Mouse (Mus musculus) ES-E14 (cell line): ENCODE results near the gene Rbl1. TPM values are rescaled to one million over a fixed set of nuclear protein-coding genes. Genes with fewer than 3 reads are reported as not detected.

Source experiments
- DNase-seq: peaks from one replicate; pipeline ENCODE4 v3.0.0-alpha.2; 2013; ENCODE audit warnings: low read depth, low spot score
- H3K27ac ChIP-seq: 2 replicates; pipeline ENCODE4 v1.5.1; 2012; ENCODE audit warnings: low read depth, mild to moderate bottlenecking, low read length, moderate library complexity, mixed read lengths; ENCODE audit not compliant: poor library complexity, insufficient read depth, severe bottlenecking
- H3K36me3 ChIP-seq: 2 replicates; pipeline ENCODE4 v1.6.1; 2012; ENCODE audit warnings: mild to moderate bottlenecking, low read length, moderate library complexity, mixed read lengths; ENCODE audit not compliant: control insufficient read depth, poor library complexity, insufficient read depth, severe bottlenecking
- H3K4me1 ChIP-seq, 2 experiments: fragments of 150-350 bp in 1 of 2; sonication (generic) in 1 of 2; 2 replicates each; pipeline ENCODE4 v1.6.1; 2012; ENCODE audit warnings: low read length in 2 of 2, mild to moderate bottlenecking in 1 of 2, mixed read lengths in 1 of 2; ENCODE audit not compliant: control insufficient read depth in 2 of 2, insufficient read depth in 2 of 2, poor library complexity in 1 of 2
- H3K4me3 ChIP-seq, 2 experiments: fragments of 150-350 bp in 1 of 2; sonication (generic) in 1 of 2; 2 replicates each; pipeline ENCODE4 v1.5.1; 2012; ENCODE audit warnings: low read length in 2 of 2, low read depth in 1 of 2, mild to moderate bottlenecking in 1 of 2, mixed read lengths in 1 of 2; ENCODE audit not compliant: insufficient read depth in 1 of 2, poor library complexity in 1 of 2, severe bottlenecking in 1 of 2
- H3K9ac ChIP-seq: 2 replicates; pipeline ENCODE4 v1.6.1; 2012; ENCODE audit warnings: low read depth, mild to moderate bottlenecking, low read length, mixed read lengths; ENCODE audit not compliant: poor library complexity, insufficient read depth, severe bottlenecking
- H3K9me3 ChIP-seq: fragments of 150-350 bp; sonication (generic); 2 replicates; pipeline ENCODE4 v1.6.1; 2012; ENCODE audit warnings: low read depth, mild to moderate bottlenecking, low read length; ENCODE audit not compliant: control insufficient read depth, insufficient read depth
- CHD2 ChIP-seq: IDR thresholded peaks from 2 replicates; pipeline ENCODE4 v1.6.1; 2014; ENCODE audit warnings: mild to moderate bottlenecking, low read depth, low read length, inconsistent platforms
- HCFC1 ChIP-seq: IDR thresholded peaks from 2 replicates; pipeline ENCODE4 v1.6.1; 2012; ENCODE audit warnings: low read length, inconsistent platforms, borderline replicate concordance; ENCODE audit not compliant: insufficient read depth
- MAFK ChIP-seq: IDR thresholded peaks from 2 replicates; pipeline ENCODE4 v1.6.1; 2014; ENCODE audit warnings: mild to moderate bottlenecking, low read depth, low read length, inconsistent platforms; ENCODE audit not compliant: insufficient read depth
- ZC3H11A ChIP-seq: IDR thresholded peaks from 2 replicates; pipeline ENCODE4 v1.6.1; 2012; ENCODE audit warnings: low read depth, mild to moderate bottlenecking, inconsistent platforms, low read length, borderline replicate concordance
- ZNF384 ChIP-seq: IDR thresholded peaks from 2 replicates; pipeline ENCODE4 v1.6.1; 2012; ENCODE audit warnings: low read depth, low read length, inconsistent platforms
- in situ Hi-C, 2 experiments: fragments of 600-800 bp; cut with MboI; formaldehyde crosslinking; loops; one replicate each; pipeline ENCODE4 v1.15.1; 2025; ENCODE audit warnings: low sequenced_read_pairs in 2 of 2, inconsistent platforms in 1 of 2; ENCODE audit not compliant: unreplicated experiment in 2 of 2
- total RNA-seq: library from RNA; depleted of rRNA; stranded (reverse); fragments of 300-350 nt; gene quantifications from 2 replicates; pipeline ENCODE4 v1.2.3, GENCODE M21; 2012

Rbl1 gene
- total RNA-seq, 1 experiment = 10.5 TPM

- TF ChIP-seq ZC3H11A (no peak), HCFC1 (no peak), CHD2 (no peak), MAFK (no peak), ZNF384 (no peak)
- H3K4me1 ChIP-seq = no peaks in the 10 kb centered on the region
- no peak for DNase-seq
- no peak overlapping the region for H3K9ac ChIP-seq
- H3K9me3 ChIP-seq = no peaks in the 10 kb centered on the region
- no peak overlapping the region for H3K27ac ChIP-seq
- H3K36me3 ChIP-seq = peaks cover 4% of the 10 kb centered on the region; the same call in 1 of the 2 replicates
- no peak overlapping the region for H3K4me3 ChIP-seq
- in situ Hi-C loops = no loop called here
These were observed 28.1 kb downstream of the Rbl1 start for GRCm38 (mm10) chr2:157176248-157176647.

- H3K4me1 ChIP-seq = no peaks in the 10 kb centered on the region
- H3K9ac ChIP-seq = no peak overlapping the region
- H3K9me3 ChIP-seq = no peaks in the 10 kb centered on the region
- H3K4me3 ChIP-seq = no peak overlapping the region
- H3K36me3 ChIP-seq = peaks cover 4% of the 10 kb centered on the region; the same call in 1 of the 2 replicates
- in situ Hi-C loops = no loop called here
- H3K27ac ChIP-seq = no peak overlapping the region
- no peak for DNase-seq
- TF ChIP-seq CHD2 (no peak), MAFK (no peak), ZC3H11A (no peak), HCFC1 (no peak), ZNF384 (no peak)
These were observed 29.9 kb downstream of the Rbl1 start for GRCm38 (mm10) chr2:157174416-157174815.

GRCm38 (mm10) chr2:157173555-157173954 is 30.8 kb downstream of the Rbl1 start:
- in situ Hi-C loops = no loop called here

GRCm38 (mm10) chr2:157172984-157173383 is 31.4 kb downstream of the Rbl1 start:
- Histone ChIP-seq H3K27ac (no peak overlapping the region), H3K36me3 (peaks cover 4% of the 10 kb centered on the region; the same call in 1 of the 2 replicates), H3K9me3 (no peaks in the 10 kb centered on the region), H3K9ac (no peak overlapping the region), H3K4me3 (no peak overlapping the region), H3K4me1 (no peaks in the 10 kb centered on the region)
- TF ChIP-seq MAFK (no peak), CHD2 (no peak), HCFC1 (no peak), ZNF384 (no peak), ZC3H11A (no peak)
- in situ Hi-C loops = no loop called here
- no peak for DNase-seq

More at GRCm38 (mm10) chr2:157173555-157173954, 30.8 kb downstream of the Rbl1 start:
- TF ChIP-seq CHD2 (no peak), MAFK (no peak)
- no peak for DNase-seq
- no peaks in the 10 kb centered on the region for H3K4me1 ChIP-seq
- H3K4me3 ChIP-seq = no peak overlapping the region
- peaks cover 4% of the 10 kb centered on the region; the same call in 1 of the 2 replicates for H3K36me3 ChIP-seq
- H3K27ac ChIP-seq = no peak overlapping the region
- H3K9ac ChIP-seq = no peak overlapping the region
- no peaks in the 10 kb centered on the region for H3K9me3 ChIP-seq

DNA sequence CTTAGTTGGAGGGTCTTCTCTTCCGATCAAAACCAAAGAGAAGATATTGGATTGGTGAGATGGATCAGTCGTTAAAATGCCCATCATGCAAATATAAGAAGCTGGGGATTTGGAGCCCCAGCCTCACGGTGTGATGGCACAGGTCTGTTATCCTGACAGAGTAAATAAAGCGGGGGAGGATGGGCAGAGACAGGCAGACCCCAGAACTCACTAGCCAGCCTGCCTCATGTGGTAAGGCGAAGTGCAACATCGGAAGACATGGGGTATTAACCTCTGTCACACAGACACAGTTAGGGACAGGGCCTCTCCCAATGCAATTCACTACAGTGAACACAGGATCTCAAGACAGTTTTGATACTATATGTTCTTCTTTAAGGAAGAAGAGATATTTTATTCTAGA is 33.7 kb downstream of the Rbl1 start:
- DNase-seq = no peak
- TF ChIP-seq MAFK = no peak
- no peak for TF ChIP-seq ZNF384
- TF ChIP-seq CHD2 = no peak
- no peak for TF ChIP-seq ZC3H11A
- no peak for TF ChIP-seq HCFC1
- Histone ChIP-seq H3K4me1 (no peaks in the 10 kb centered on the region), H3K9ac (no peak overlapping the region), H3K4me3 (no peak overlapping the region), H3K36me3 (peaks cover 4% of the 10 kb centered on the region; the same call in 1 of the 2 replicates), H3K9me3 (no peaks in the 10 kb centered on the region), H3K27ac (no peak overlapping the region)
- in situ Hi-C loops = no loop called here
